Mouse (Mus musculus): ENCODE measurements around the gene Lhfp. TPM values are rescaled to one million over a fixed set of nuclear protein-coding genes. Genes with fewer than 3 reads are reported as not detected.
"Not testable (repeated sequence)": the region's sequence is repeated elsewhere in the genome, so short reads cannot be mapped to it uniquely, and the experiment has no call there.

Lhfp gene
- polyA plus RNA-seq, 1 experiment from 2014 or later = 12.9 TPM

GRCm38 (mm10) chr3:53273220-53273619 lies 231.9 kb downstream of the Lhfp start:
- Histone ChIP-seq H3K4me1 (replicated peaks; ENCODE audit: control insufficient read depth, insufficient read depth, low read length) (no peaks in the 10 kb centered on the region), H3K36me3 (ENCODE audit: control insufficient read depth, insufficient read depth, low read length) (no peaks in the 10 kb centered on the region), H3K9ac (ENCODE audit: low read depth, low read length) (no peak overlapping the region), H3K4me3 (ENCODE audit: low read depth, low read length) (no peak overlapping the region), H3K9me3 (ENCODE audit: control insufficient read depth, low read length) (no peaks in the 10 kb centered on the region), H3K27ac (ENCODE audit: low read depth, low read length) (no peak overlapping the region), H3K27me3 (replicated peaks; ENCODE audit: control insufficient read depth, insufficient read depth, low read length) (no peaks in the 10 kb centered on the region), H3K4me2 (no peak overlapping the region)
- no peak for DNase-seq (ENCODE audit: low spot score)
- no peak for ATAC-seq (replicated peaks; ENCODE audit: low FRiP score)
- 89% methylated on average over 3 of the region's 3 CpGs for WGBS

- Histone ChIP-seq H3K4me2 (no peak overlapping the region), H3K4me1 (replicated peaks; ENCODE audit: control insufficient read depth, insufficient read depth, low read length) (no peaks in the 10 kb centered on the region), H3K4me3 (ENCODE audit: low read depth, low read length) (no peak overlapping the region), H3K27me3 (replicated peaks; ENCODE audit: control insufficient read depth, insufficient read depth, low read length) (no peaks in the 10 kb centered on the region), H3K27ac (ENCODE audit: low read depth, low read length) (no peak overlapping the region), H3K9ac (ENCODE audit: low read depth, low read length) (no peak overlapping the region), H3K36me3 (ENCODE audit: control insufficient read depth, insufficient read depth, low read length) (no peaks in the 10 kb centered on the region), H3K9me3 (ENCODE audit: control insufficient read depth, low read length) (no peaks in the 10 kb centered on the region)
- 70% methylated on average over 2 of the region's 2 CpGs for WGBS
- ATAC-seq (replicated peaks; ENCODE audit: low FRiP score) (no peak), DNase-seq (ENCODE audit: low spot score) (no peak)
Observed at GRCm38 (mm10) chr3:53277993-53278392, 236.7 kb downstream of the Lhfp start.

GRCm38 (mm10) chr3:53282005-53282404 lies 240.7 kb downstream of the Lhfp start:
- not testable (repeated sequence) for H3K27ac ChIP-seq (ENCODE audit: low read depth, low read length); H3K4me3 ChIP-seq (ENCODE audit: low read depth, low read length); H3K9me3 ChIP-seq (ENCODE audit: control insufficient read depth, low read length); H3K4me1 ChIP-seq (replicated peaks; ENCODE audit: control insufficient read depth, insufficient read depth, low read length); DNase-seq (ENCODE audit: low spot score); H3K9ac ChIP-seq (ENCODE audit: low read depth, low read length); H3K36me3 ChIP-seq (ENCODE audit: control insufficient read depth, insufficient read depth, low read length); ATAC-seq (replicated peaks; ENCODE audit: low FRiP score); H3K4me2 ChIP-seq; H3K27me3 ChIP-seq (replicated peaks; ENCODE audit: control insufficient read depth, insufficient read depth, low read length)
- WGBS = 74% methylated on average over 3 of the region's 3 CpGs

- no peak overlapping the region for H3K4me2 ChIP-seq
- 83% methylated on average over 5 of the region's 5 CpGs for WGBS
- H3K27me3 ChIP-seq (replicated peaks; ENCODE audit: control insufficient read depth, insufficient read depth, low read length) = no peaks in the 10 kb centered on the region
- no peaks in the 10 kb centered on the region for H3K4me1 ChIP-seq (replicated peaks; ENCODE audit: control insufficient read depth, insufficient read depth, low read length)
- DNase-seq (ENCODE audit: low spot score) (no peak), ATAC-seq (replicated peaks; ENCODE audit: low FRiP score) (no peak)
- H3K27ac ChIP-seq (ENCODE audit: low read depth, low read length) = no peak overlapping the region
- no peaks in the 10 kb centered on the region for H3K36me3 ChIP-seq (ENCODE audit: control insufficient read depth, insufficient read depth, low read length)
- H3K4me3 ChIP-seq (ENCODE audit: low read depth, low read length) = no peak overlapping the region
- H3K9me3 ChIP-seq (ENCODE audit: control insufficient read depth, low read length) = no peaks in the 10 kb centered on the region
- no peak overlapping the region for H3K9ac ChIP-seq (ENCODE audit: low read depth, low read length)
Observed at GRCm38 (mm10) chr3:53284023-53284422, 242.7 kb downstream of the Lhfp start.

- no peaks in the 10 kb centered on the region for H3K36me3 ChIP-seq (ENCODE audit: control insufficient read depth, insufficient read depth, low read length)
- H3K4me1 ChIP-seq (replicated peaks; ENCODE audit: control insufficient read depth, insufficient read depth, low read length) = no peaks in the 10 kb centered on the region
- H3K9me3 ChIP-seq (ENCODE audit: control insufficient read depth, low read length) = no peaks in the 10 kb centered on the region
- no peak overlapping the region for H3K9ac ChIP-seq (ENCODE audit: low read depth, low read length)
- no peak overlapping the region for H3K27ac ChIP-seq (ENCODE audit: low read depth, low read length)
- H3K27me3 ChIP-seq (replicated peaks; ENCODE audit: control insufficient read depth, insufficient read depth, low read length) = no peaks in the 10 kb centered on the region
- DNase-seq (ENCODE audit: low spot score) (no peak), ATAC-seq (replicated peaks; ENCODE audit: low FRiP score) (no peak)
- WGBS = 65% methylated on average over 13 of the region's 13 CpGs
- H3K4me2 ChIP-seq = no peak overlapping the region
- no peak overlapping the region for H3K4me3 ChIP-seq (ENCODE audit: low read depth, low read length)
Observed at GRCm38 (mm10) chr3:53284471-53285177, 243.3 kb downstream of the Lhfp start.

GRCm38 (mm10) chr3:53288662-53289061 lies 247.3 kb downstream of the Lhfp start:
- no peaks in the 10 kb centered on the region for H3K27me3 ChIP-seq (replicated peaks; ENCODE audit: control insufficient read depth, insufficient read depth, low read length)
- H3K9ac ChIP-seq (ENCODE audit: low read depth, low read length) = no peak overlapping the region
- H3K27ac ChIP-seq (ENCODE audit: low read depth, low read length) = no peak overlapping the region
- no peaks in the 10 kb centered on the region for H3K4me1 ChIP-seq (replicated peaks; ENCODE audit: control insufficient read depth, insufficient read depth, low read length)
- no peaks in the 10 kb centered on the region for H3K36me3 ChIP-seq (ENCODE audit: control insufficient read depth, insufficient read depth, low read length)
- H3K4me3 ChIP-seq (ENCODE audit: low read depth, low read length) = no peak overlapping the region
- H3K4me2 ChIP-seq = no peak overlapping the region
- WGBS = 51% methylated on average over 9 of the region's 9 CpGs
- ATAC-seq (replicated peaks; ENCODE audit: low FRiP score) = no peak
- DNase-seq (ENCODE audit: low spot score) = no peak
- H3K9me3 ChIP-seq (ENCODE audit: control insufficient read depth, low read length) = no peaks in the 10 kb centered on the region

- H3K9me3 ChIP-seq (ENCODE audit: control insufficient read depth, low read length) = no peaks in the 10 kb centered on the region
- ATAC-seq (replicated peaks; ENCODE audit: low FRiP score) = no peak
- no peak overlapping the region for H3K9ac ChIP-seq (ENCODE audit: low read depth, low read length)
- WGBS = 82% methylated on average over 14 of the region's 14 CpGs
- no peak overlapping the region for H3K27ac ChIP-seq (ENCODE audit: low read depth, low read length)
- H3K4me3 ChIP-seq (ENCODE audit: low read depth, low read length) = no peak overlapping the region
- H3K4me1 ChIP-seq (replicated peaks; ENCODE audit: control insufficient read depth, insufficient read depth, low read length) = no peaks in the 10 kb centered on the region
- no peak overlapping the region for H3K4me2 ChIP-seq
- no peak for DNase-seq (ENCODE audit: low spot score)
- H3K36me3 ChIP-seq (ENCODE audit: control insufficient read depth, insufficient read depth, low read length) = no peaks in the 10 kb centered on the region
- H3K27me3 ChIP-seq (replicated peaks; ENCODE audit: control insufficient read depth, insufficient read depth, low read length) = no peaks in the 10 kb centered on the region
Observed at GRCm38 (mm10) chr3:53289589-53290219, 248.4 kb downstream of the Lhfp start.

GRCm38 (mm10) chr3:53291185-53291584 lies 249.9 kb downstream of the Lhfp start:
- no peak overlapping the region for H3K4me3 ChIP-seq (ENCODE audit: low read depth, low read length)
- DNase-seq (ENCODE audit: low spot score) = no peak

GRCm38 (mm10) chr3:53291945-53292344 lies 250.6 kb downstream of the Lhfp start:
- DNase-seq (ENCODE audit: low spot score) (no peak), ATAC-seq (replicated peaks; ENCODE audit: low FRiP score) (no peak)
- WGBS = 72% methylated on average over 1 of the region's 1 CpGs
- Histone ChIP-seq H3K27ac (ENCODE audit: low read depth, low read length) (no peak overlapping the region), H3K9ac (ENCODE audit: low read depth, low read length) (no peak overlapping the region), H3K27me3 (replicated peaks; ENCODE audit: control insufficient read depth, insufficient read depth, low read length) (no peaks in the 10 kb centered on the region), H3K9me3 (ENCODE audit: control insufficient read depth, low read length) (no peaks in the 10 kb centered on the region), H3K4me3 (ENCODE audit: low read depth, low read length) (no peak overlapping the region), H3K4me1 (replicated peaks; ENCODE audit: control insufficient read depth, insufficient read depth, low read length) (no peaks in the 10 kb centered on the region), H3K4me2 (no peak overlapping the region), H3K36me3 (ENCODE audit: control insufficient read depth, insufficient read depth, low read length) (no peaks in the 10 kb centered on the region)

More at GRCm38 (mm10) chr3:53291185-53291584, 249.9 kb downstream of the Lhfp start:
- Histone ChIP-seq H3K9me3 (ENCODE audit: control insufficient read depth, low read length) (no peaks in the 10 kb centered on the region), H3K9ac (ENCODE audit: low read depth, low read length) (no peak overlapping the region), H3K4me1 (replicated peaks; ENCODE audit: control insufficient read depth, insufficient read depth, low read length) (no peaks in the 10 kb centered on the region), H3K27me3 (replicated peaks; ENCODE audit: control insufficient read depth, insufficient read depth, low read length) (no peaks in the 10 kb centered on the region), H3K4me2 (no peak overlapping the region), H3K36me3 (ENCODE audit: control insufficient read depth, insufficient read depth, low read length) (no peaks in the 10 kb centered on the region), H3K27ac (ENCODE audit: low read depth, low read length) (no peak overlapping the region)
- WGBS = 77% methylated on average over 3 of the region's 3 CpGs
- ATAC-seq (replicated peaks; ENCODE audit: low FRiP score) = no peak

Measured in liver, embryonic 11.5 days (tissue).